Mouse (Mus musculus): Measurements from ENCODE around the gene 2510009E07Rik. TPM values are rescaled to one million over a fixed set of nuclear protein-coding genes. Genes with fewer than 3 reads are reported as not detected.

2510009E07Rik gene
- 12.7 and 14.2 TPM in 2 replicates for polyA plus RNA-seq (2016; fragmentation: Nextera tagmentation; extraction: Ambion mirVana)

- Histone ChIP-seq H3K9me3 (no peaks in the 10 kb centered on the region), H3K4me3 (peak within 1 kb of the TSS; percentile 82), H3K4me1 (peaks cover 23% of the 10 kb centered on the region), H3K27ac (replicated peaks) (peak within 1 kb of the TSS; percentile 90), H3K36me3 (replicated peaks) (no peaks in the 10 kb centered on the region), H3K27me3 (replicated peaks; ENCODE audit: low read depth, poor library complexity, severe bottlenecking) (peaks cover 39% of the 10 kb centered on the region)
- peak; percentile 90 for DNase-seq (ENCODE audit: low spot score)
- under 1% methylated on average over 58 of the region's 61 CpGs for WGBS
Observed at GRCm38 (mm10) chr16:21694463-21695241, at the start of gene 2510009E07Rik. TSS of gene 2510009E07Rik (minus strand) at chr16:21694665.

GRCm38 (mm10) chr16:21743401-21743800 is 48.9 kb upstream of the 2510009E07Rik start:
- Histone ChIP-seq H3K27me3 (replicated peaks; ENCODE audit: low read depth, poor library complexity, severe bottlenecking) (no peaks in the 10 kb centered on the region), H3K27ac (replicated peaks) (no peak overlapping the region), H3K4me1 (no peaks in the 10 kb centered on the region), H3K4me3 (no peak overlapping the region), H3K9me3 (no peaks in the 10 kb centered on the region), H3K36me3 (replicated peaks) (no peaks in the 10 kb centered on the region)
- DNase-seq (ENCODE audit: low spot score): no peak
- 90% methylated on average over 6 of the region's 6 CpGs for WGBS

- Histone ChIP-seq H3K4me3 (no peak overlapping the region), H3K4me1 (no peaks in the 10 kb centered on the region), H3K36me3 (replicated peaks) (no peaks in the 10 kb centered on the region), H3K27ac (replicated peaks) (no peak overlapping the region), H3K27me3 (replicated peaks; ENCODE audit: low read depth, poor library complexity, severe bottlenecking) (no peaks in the 10 kb centered on the region), H3K9me3 (no peaks in the 10 kb centered on the region)
- DNase-seq (ENCODE audit: low spot score): no peak
- WGBS: 92% methylated on average over 5 of the region's 5 CpGs
Observed at GRCm38 (mm10) chr16:21742898-21743297, 48.4 kb upstream of the 2510009E07Rik start.

- Histone ChIP-seq H3K27me3 (replicated peaks; ENCODE audit: low read depth, poor library complexity, severe bottlenecking) (no peaks in the 10 kb centered on the region), H3K4me1 (no peaks in the 10 kb centered on the region), H3K4me3 (no peak overlapping the region), H3K27ac (replicated peaks) (no peak overlapping the region), H3K36me3 (replicated peaks) (no peaks in the 10 kb centered on the region), H3K9me3 (no peaks in the 10 kb centered on the region)
- 82% methylated on average over 5 of the region's 5 CpGs for WGBS
- no peak for DNase-seq (ENCODE audit: low spot score)
Observed at GRCm38 (mm10) chr16:21742191-21742870, 47.9 kb upstream of the 2510009E07Rik start.

- no peak for DNase-seq (ENCODE audit: low spot score)
- Histone ChIP-seq H3K27me3 (replicated peaks; ENCODE audit: low read depth, poor library complexity, severe bottlenecking) (no peaks in the 10 kb centered on the region), H3K36me3 (replicated peaks) (no peaks in the 10 kb centered on the region), H3K9me3 (no peaks in the 10 kb centered on the region), H3K27ac (replicated peaks) (no peak overlapping the region), H3K4me3 (no peak overlapping the region), H3K4me1 (no peaks in the 10 kb centered on the region)
- WGBS: 82% methylated on average over 3 of the region's 3 CpGs
Observed at GRCm38 (mm10) chr16:21741542-21741941, 47.1 kb upstream of the 2510009E07Rik start.

- H3K36me3 ChIP-seq (replicated peaks): no peaks in the 10 kb centered on the region
- H3K27ac ChIP-seq (replicated peaks): no peak overlapping the region
- 88% methylated on average over 1 of the region's 1 CpGs for WGBS
- DNase-seq (ENCODE audit: low spot score): no peak
- no peak overlapping the region for H3K4me3 ChIP-seq
- H3K9me3 ChIP-seq: no peaks in the 10 kb centered on the region
- no peaks in the 10 kb centered on the region for H3K4me1 ChIP-seq
- no peaks in the 10 kb centered on the region for H3K27me3 ChIP-seq (replicated peaks; ENCODE audit: low read depth, poor library complexity, severe bottlenecking)
Observed at GRCm38 (mm10) chr16:21735638-21736037, 41.2 kb upstream of the 2510009E07Rik start.

- Histone ChIP-seq H3K27me3 (replicated peaks; ENCODE audit: low read depth, poor library complexity, severe bottlenecking) (no peaks in the 10 kb centered on the region), H3K4me1 (no peaks in the 10 kb centered on the region), H3K36me3 (replicated peaks) (no peaks in the 10 kb centered on the region), H3K4me3 (no peak overlapping the region), H3K27ac (replicated peaks) (no peak overlapping the region), H3K9me3 (no peaks in the 10 kb centered on the region)
- WGBS: 47% methylated on average over 10 of the region's 10 CpGs
- DNase-seq (ENCODE audit: low spot score): peak; percentile 56
Observed at GRCm38 (mm10) chr16:21727897-21728364, 33.5 kb upstream of the 2510009E07Rik start.

GRCm38 (mm10) chr16:21727421-21727820 is 33.0 kb upstream of the 2510009E07Rik start:
- Histone ChIP-seq H3K9me3 (no peaks in the 10 kb centered on the region), H3K27me3 (replicated peaks; ENCODE audit: low read depth, poor library complexity, severe bottlenecking) (no peaks in the 10 kb centered on the region), H3K4me3 (no peak overlapping the region), H3K4me1 (no peaks in the 10 kb centered on the region), H3K36me3 (replicated peaks) (no peaks in the 10 kb centered on the region), H3K27ac (replicated peaks) (no peak overlapping the region)
- 90% methylated on average over 3 of the region's 3 CpGs for WGBS
- DNase-seq (ENCODE audit: low spot score): no peak

- Histone ChIP-seq H3K4me1 (no peaks in the 10 kb centered on the region), H3K27me3 (replicated peaks; ENCODE audit: low read depth, poor library complexity, severe bottlenecking) (no peaks in the 10 kb centered on the region), H3K36me3 (replicated peaks) (no peaks in the 10 kb centered on the region), H3K4me3 (no peak overlapping the region), H3K27ac (replicated peaks) (no peak overlapping the region), H3K9me3 (no peaks in the 10 kb centered on the region)
- WGBS: 70% methylated on average over 1 of the region's 1 CpGs
- no peak for DNase-seq (ENCODE audit: low spot score)
Observed at GRCm38 (mm10) chr16:21724261-21724660, 29.8 kb upstream of the 2510009E07Rik start.

- Histone ChIP-seq H3K36me3 (replicated peaks) (no peaks in the 10 kb centered on the region), H3K4me1 (no peaks in the 10 kb centered on the region), H3K9me3 (no peaks in the 10 kb centered on the region), H3K27me3 (replicated peaks; ENCODE audit: low read depth, poor library complexity, severe bottlenecking) (no peaks in the 10 kb centered on the region), H3K27ac (replicated peaks) (no peak overlapping the region), H3K4me3 (no peak overlapping the region)
- no peak for DNase-seq (ENCODE audit: low spot score)
- WGBS: 91% methylated on average over 7 of the region's 7 CpGs
Observed at GRCm38 (mm10) chr16:21719770-21720169, 25.3 kb upstream of the 2510009E07Rik start.

- 0 out of 2 replicates have a peak, but pooled peaks cover 3% of the 10 kb centered on the region for H3K4me1 ChIP-seq
- H3K36me3 ChIP-seq (replicated peaks): no peaks in the 10 kb centered on the region
- DNase-seq (ENCODE audit: low spot score): no peak
- 87% methylated on average over 10 of the region's 10 CpGs for WGBS
- H3K27ac ChIP-seq (replicated peaks): no peak overlapping the region
- no peaks in the 10 kb centered on the region for H3K9me3 ChIP-seq
- no peak overlapping the region for H3K4me3 ChIP-seq
- H3K27me3 ChIP-seq (replicated peaks; ENCODE audit: low read depth, poor library complexity, severe bottlenecking): no peaks in the 10 kb centered on the region
Observed at GRCm38 (mm10) chr16:21714516-21714915, 20.1 kb upstream of the 2510009E07Rik start.

- DNase-seq (ENCODE audit: low spot score): no peak
- no peak overlapping the region for H3K27ac ChIP-seq (replicated peaks)
- WGBS: 44% methylated on average over 2 of the region's 2 CpGs
Observed at GRCm38 (mm10) chr16:21710321-21710720, 15.9 kb upstream of the 2510009E07Rik start.

GRCm38 (mm10) chr16:21704691-21705090 is 10.2 kb upstream of the 2510009E07Rik start:
- no peak overlapping the region for H3K27ac ChIP-seq (replicated peaks)
- H3K4me1 ChIP-seq: peaks cover 20% of the 10 kb centered on the region
- no peaks in the 10 kb centered on the region for H3K36me3 ChIP-seq (replicated peaks)
- WGBS: 49% methylated on average over 5 of the region's 5 CpGs
- DNase-seq (ENCODE audit: low spot score): no peak
- no peaks in the 10 kb centered on the region for H3K27me3 ChIP-seq (replicated peaks; ENCODE audit: low read depth, poor library complexity, severe bottlenecking)
- H3K4me3 ChIP-seq: no peak overlapping the region
- H3K9me3 ChIP-seq: peaks cover 15% of the 10 kb centered on the region; the same call in 1 of the 2 replicates

More at GRCm38 (mm10) chr16:21710321-21710720, 15.9 kb upstream of the 2510009E07Rik start:
- Histone ChIP-seq H3K9me3 (no peaks in the 10 kb centered on the region), H3K4me1 (peaks cover 11% of the 10 kb centered on the region), H3K27me3 (replicated peaks; ENCODE audit: low read depth, poor library complexity, severe bottlenecking) (no peaks in the 10 kb centered on the region), H3K4me3 (no peak overlapping the region), H3K36me3 (replicated peaks) (no peaks in the 10 kb centered on the region)
